Mouse (Mus musculus) frontal cortex, postnatal 10 days (tissue): Measurements from ENCODE around the gene Ptprcap.

Experiments used
- DNase-seq, 2 experiments: peaks; one replicate each; pipeline ENCODE4 v3.0.0; 2022; ENCODE audit warnings: low spot score in 2 of 2, mixed read lengths in 1 of 2

Gene Ptprcap

DNA sequence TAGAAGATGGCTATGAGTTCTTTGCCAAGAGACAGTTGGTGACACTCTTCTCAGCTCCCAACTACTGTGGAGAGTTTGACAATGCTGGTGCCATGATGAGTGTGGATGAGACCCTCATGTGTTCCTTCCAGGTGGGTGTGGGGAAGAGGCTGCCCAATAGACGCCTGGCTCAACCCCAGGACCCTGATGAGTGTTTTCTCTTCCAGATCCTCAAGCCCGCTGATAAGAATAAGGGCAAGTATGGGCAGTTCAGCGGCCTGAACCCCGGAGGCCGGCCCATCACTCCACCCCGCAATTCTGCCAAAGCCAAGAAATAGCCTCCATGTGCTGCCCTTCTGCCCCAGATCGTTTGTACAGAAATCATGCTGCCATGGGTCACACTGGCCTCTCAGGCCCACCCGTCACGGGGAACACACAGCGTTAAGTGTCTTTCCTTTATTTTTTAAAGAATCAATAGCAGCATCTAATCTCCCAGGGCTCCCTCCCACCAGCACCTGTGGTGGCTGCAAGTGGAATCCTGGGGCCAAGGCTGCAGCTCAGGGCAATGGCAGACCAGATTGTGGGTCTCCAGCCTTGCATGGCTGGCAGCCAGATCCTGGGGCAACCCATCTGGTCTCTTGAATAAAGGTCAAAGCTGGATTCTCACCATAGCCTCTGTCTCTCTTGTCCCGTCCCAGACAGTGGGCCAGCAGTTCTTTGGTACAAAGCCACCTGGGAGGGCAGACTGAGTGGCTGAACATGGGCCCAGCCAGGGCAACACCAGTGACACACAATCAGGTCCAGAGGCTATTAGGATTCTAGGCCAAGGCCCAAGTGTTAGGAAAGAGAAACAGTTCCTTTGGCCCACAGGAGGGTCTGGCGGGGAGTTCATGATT is 41.6 kb downstream of the Ptprcap start:
- DNase-seq, result no peak

DNA sequence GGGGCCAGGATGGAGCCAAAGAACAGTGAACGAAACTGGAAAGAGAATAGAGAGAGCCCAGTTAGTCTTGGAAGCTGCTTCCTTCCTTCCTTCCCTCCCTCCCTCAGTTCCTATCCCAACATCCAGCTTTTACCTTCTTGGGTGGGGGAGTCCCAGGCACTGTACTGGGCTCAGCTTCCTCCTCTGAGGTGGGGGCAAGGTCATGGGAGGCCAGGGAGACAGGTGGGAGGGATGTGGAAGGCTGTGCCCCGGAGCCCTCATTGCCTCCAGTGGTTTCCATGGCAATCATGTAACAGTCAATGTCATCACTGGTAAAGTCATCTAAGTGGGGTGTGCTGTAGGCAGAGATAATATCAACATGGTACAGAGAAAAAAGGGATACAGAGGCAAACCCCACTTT is 42.6 kb downstream of the Ptprcap start:
- no peak for DNase-seq

GRCm38 (mm10) chr19:4196548-4196947 is 43.1 kb downstream of the Ptprcap start:
- no peak for DNase-seq

DNA sequence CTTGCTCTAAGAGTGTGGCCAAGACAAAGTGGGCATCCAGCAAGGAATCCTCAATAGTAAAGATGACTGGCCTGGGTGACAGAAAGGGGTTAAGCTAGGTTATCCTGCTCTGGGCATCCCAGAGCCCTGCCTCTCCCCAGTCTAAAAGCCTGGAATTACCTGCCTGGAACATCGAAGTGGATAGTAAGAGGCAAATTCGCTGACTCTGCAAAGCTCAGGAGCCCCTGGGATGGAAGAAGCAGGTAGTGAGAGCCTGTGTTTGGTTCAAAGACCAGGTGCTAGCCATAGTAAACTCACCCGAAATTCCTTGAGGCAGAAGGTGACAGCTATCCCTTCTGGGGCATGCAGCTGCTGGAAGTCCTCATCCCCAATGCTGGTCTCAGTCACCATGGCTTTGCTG is 43.8 kb downstream of the Ptprcap start:
- DNase-seq, result no peak

- DNase-seq, result peak; percentile 94 to 95
These were observed 48.0 kb downstream of the Ptprcap start, which contains the start of gene Rad9a for GRCm38 (mm10) chr19:4201291-4201909. TSS of gene Rad9a (minus strand) at chr19:4201662.

DNA sequence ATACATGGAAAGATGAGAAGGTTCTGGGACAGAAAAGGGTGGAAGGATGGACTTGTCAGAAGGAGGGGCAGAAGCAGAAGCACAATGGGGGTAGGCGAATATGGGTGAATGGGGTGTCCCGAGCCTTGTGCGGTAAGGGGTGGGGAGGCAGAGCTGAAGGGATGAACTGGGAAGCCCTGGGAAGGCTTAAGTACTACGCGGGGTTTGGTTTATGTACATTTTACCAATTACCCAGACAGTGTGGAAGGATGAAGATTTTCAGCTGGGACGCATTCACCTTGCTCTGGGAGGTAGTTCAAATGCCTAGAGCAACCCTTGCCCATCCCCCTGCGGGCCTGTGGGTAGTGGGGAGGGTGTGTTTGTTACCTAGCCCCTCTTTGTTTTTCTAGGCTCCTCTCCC is 48.7 kb downstream of the Ptprcap start:
- no peak for DNase-seq

- DNase-seq, result no peak
These were observed 49.7 kb downstream of the Ptprcap start for GRCm38 (mm10) chr19:4203148-4203547.

- DNase-seq, result no peak
These were observed 50.4 kb downstream of the Ptprcap start for GRCm38 (mm10) chr19:4203604-4204326.

GRCm38 (mm10) chr19:4204889-4205288 is 51.5 kb downstream of the Ptprcap start:
- no peak for DNase-seq
